Comparison of ENCODE assay signal across 18 mouse cellular contexts in the genomic region with DNA sequence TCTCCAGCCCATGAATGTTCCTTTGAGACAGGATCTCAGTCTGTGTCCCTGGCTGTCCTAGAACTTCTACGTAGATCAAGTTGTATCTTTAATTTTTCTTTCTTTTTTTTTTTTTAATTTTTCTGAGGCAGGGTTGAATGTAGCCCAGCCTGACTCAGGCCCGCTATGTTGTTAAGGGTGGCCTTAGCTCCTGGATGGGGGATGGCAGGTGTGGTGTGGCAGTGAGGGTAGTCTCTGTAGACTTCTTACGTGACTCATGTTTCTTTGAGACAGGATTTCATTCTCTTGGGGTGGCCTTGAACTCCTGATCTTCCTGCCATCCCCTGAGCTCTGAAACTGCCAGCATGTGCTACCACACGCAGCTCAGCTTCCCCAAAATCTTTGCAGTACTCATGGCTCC. TPM values are rescaled to one million over a fixed set of nuclear protein-coding genes. Genes with fewer than 3 reads are reported as not detected.
DNase-seq lines count a peak whose midpoint lies in the region; ATAC-seq and TF ChIP-seq lines count a peak whose summit lies in the region.
"Had no signal": no experiment of that assay in that cellular context is flagged by ENCODE, and none has a peak within 500 bp of the region (broad histone marks: within the 10 kb centered on the region; RNA-seq: fewer than 3 reads in every experiment).

No protein-coding gene starts in this region.

- no peak overlapping the region for H3K4me3 ChIP-seq in gastrocnemius, adult 2 months
- peak overlapping the region; percentile 87 for H3K4me3 ChIP-seq in megakaryocyte, embryonic 14.5 days (replicated peaks)
- peak overlapping the region; percentile 21 for H3K4me3 ChIP-seq in liver, embryonic 12.5 days
- no peak overlapping the region for H3K4me3 ChIP-seq in midbrain, embryonic 15.5 days
- H3K4me3 ChIP-seq: embryonic facial prominence, embryonic 15.5 days; neural tube, embryonic 12.5 days had no signal

- DNase-seq in gastrocnemius, adult 2 months: no peak
- DNase-seq in gastrocnemius, adult 8-10 months (ENCODE audit: low spot score in 2 of 2): no peak
- DNase-seq in ovary, adult 18-20 months (ENCODE audit: low spot score): no peak
- no peak for DNase-seq in adrenal gland, postnatal 25 days
- DNase-seq: cerebellum, adult 9-11 months; gastrocnemius, postnatal 14 days; heart, postnatal 4 days; kidney, postnatal 10 days; lung, adult 18-20 months; thymus, postnatal 14 days had no signal

- 69% methylated on average over 4 of the region's 4 CpGs for WGBS in liver, embryonic 12.5 days (ENCODE audit: insufficient replicate concordance)
- 87% methylated on average over 4 of the region's 4 CpGs for WGBS in midbrain, embryonic 15.5 days

- intact Hi-C loops in gastrocnemius, adult 2 months (cut with DNase I): no loop called here

- ATAC-seq in megakaryocyte, adult 5-6 weeks (ENCODE audit: poor library complexity, severe bottlenecking): no peak
- no peak for ATAC-seq in liver, embryonic 12.5 days
- no peak for ATAC-seq in midbrain, embryonic 15.5 days (replicated peaks)
- ATAC-seq: forebrain, embryonic 16.5 days had no signal

- peak overlapping the region; percentile 88 for H3K4me2 ChIP-seq in liver, embryonic 12.5 days
- no peak overlapping the region for H3K4me2 ChIP-seq in midbrain, embryonic 15.5 days
- H3K4me2 ChIP-seq: embryonic facial prominence, embryonic 15.5 days; heart, embryonic 11.5 days; neural tube, embryonic 12.5 days had no signal

- peaks cover 80% of the 10 kb centered on the region for H3K4me1 ChIP-seq in megakaryocyte, embryonic 14.5 days
- H3K4me1 ChIP-seq in liver, embryonic 12.5 days: peaks cover 78% of the 10 kb centered on the region
- peaks cover 55% of the 10 kb centered on the region for H3K4me1 ChIP-seq in midbrain, embryonic 15.5 days

- peak overlapping the region; percentile 51 for H3K9ac ChIP-seq in liver, embryonic 12.5 days
- H3K9ac ChIP-seq in midbrain, embryonic 15.5 days: no peak overlapping the region
- H3K9ac ChIP-seq: embryonic facial prominence, embryonic 15.5 days; neural tube, embryonic 12.5 days had no signal

- H3K9me3 ChIP-seq in megakaryocyte, embryonic 14.5 days: no peaks in the 10 kb centered on the region
- no peaks in the 10 kb centered on the region for H3K9me3 ChIP-seq in liver, embryonic 12.5 days (replicated peaks)
- no peaks in the 10 kb centered on the region for H3K9me3 ChIP-seq in midbrain, embryonic 15.5 days
- H3K9me3 ChIP-seq: embryonic facial prominence, embryonic 15.5 days; neural tube, embryonic 12.5 days had no signal

- peaks cover 11% of the 10 kb centered on the region for H3K36me3 ChIP-seq in megakaryocyte, embryonic 14.5 days (replicated peaks; ENCODE audit: low read length)
- H3K36me3 ChIP-seq in liver, embryonic 12.5 days: no peaks in the 10 kb centered on the region
- no peaks in the 10 kb centered on the region for H3K36me3 ChIP-seq in midbrain, embryonic 15.5 days (replicated peaks)
- H3K36me3 ChIP-seq: embryonic facial prominence, embryonic 15.5 days; neural tube, embryonic 12.5 days had no signal

- H3K27ac ChIP-seq in gastrocnemius, adult 2 months: peak overlapping the region; percentile 12; the same call in 1 of the 2 replicates
- peak overlapping the region; percentile 64 for H3K27ac ChIP-seq in liver, embryonic 12.5 days
- no peak overlapping the region for H3K27ac ChIP-seq in midbrain, embryonic 15.5 days
- H3K27ac ChIP-seq: embryonic facial prominence, embryonic 15.5 days; neural tube, embryonic 12.5 days had no signal

- TF ChIP-seq CTCF in gastrocnemius, adult 2 months (IDR thresholded peaks at IDR 0.05): no peak

- H3K27me3 ChIP-seq in megakaryocyte, embryonic 14.5 days (replicated peaks): no peaks in the 10 kb centered on the region
- 0 out of 2 replicates have a peak, but pooled peaks cover 6% of the 10 kb centered on the region for H3K27me3 ChIP-seq in liver, embryonic 12.5 days (replicated peaks)
- no peaks in the 10 kb centered on the region for H3K27me3 ChIP-seq in midbrain, embryonic 15.5 days (replicated peaks)
- H3K27me3 ChIP-seq: embryonic facial prominence, embryonic 15.5 days; neural tube, embryonic 12.5 days had no signal

RNA-seq across cellular contexts. Expression of a gene that starts 3.1 kb away (rescaled TPM):
- 10 to 100 TPM; 17.2 to 18.0 TPM for total RNA-seq in gastrocnemius, adult 2 months (2021)
- 10 to 100 TPM; 16.9 to 23.0 (median 19.1) TPM for total RNA-seq in gastrocnemius, adult 8-10 months (2022)
- 16.0 and 43.0 TPM in 2 replicates for polyA plus RNA-seq in megakaryocyte, embryonic 14.5 days (2012; ENCODE audit: insufficient read depth, low replicate concordance)
- total RNA-seq in megakaryocyte, adult 5-6 weeks (2015): 18.7 and 22.4 TPM in 2 replicates
- 26.7 and 27.2 TPM in 2 replicates for total RNA-seq in megakaryocyte, adult 5-6 weeks (2017)
- polyA plus RNA-seq in liver, embryonic 12.5 days (2016; fragmentation: Nextera tagmentation; extraction: Ambion mirVana): 26.4 and 29.6 TPM in 2 replicates
- 58.9 and 60.0 TPM in 2 replicates for total RNA-seq in adrenal gland, postnatal 25 days (2021)
- 62.5 and 63.5 TPM in 2 replicates for polyA plus RNA-seq in midbrain, embryonic 15.5 days (2015; fragmentation: Nextera tagmentation; extraction: Ambion mirVana)

RNA-seq across cellular contexts. Expression of a gene that starts 19.4 kb away (rescaled TPM):
- 10 to 100 TPM in 1 of 2 experiments, 1 to 10 TPM in 1; 1.7 to 10.1 TPM for total RNA-seq in gastrocnemius, adult 2 months (2021)
- total RNA-seq in gastrocnemius, adult 8-10 months (2022): 1 to 10 TPM; 1.9 to 3.3 (median 2.5) TPM
- 54.8 and 75.2 TPM in 2 replicates for polyA plus RNA-seq in megakaryocyte, embryonic 14.5 days (2012; ENCODE audit: insufficient read depth, low replicate concordance)
- total RNA-seq in megakaryocyte, adult 5-6 weeks (2015): 2.0 and 3.1 TPM in 2 replicates
- 3.2 and 5.1 TPM in 2 replicates for total RNA-seq in megakaryocyte, adult 5-6 weeks (2017)
- polyA plus RNA-seq in liver, embryonic 12.5 days (2016; fragmentation: Nextera tagmentation; extraction: Ambion mirVana): 8.6 and 9.8 TPM in 2 replicates
- 8.8 and 9.0 TPM in 2 replicates for total RNA-seq in adrenal gland, postnatal 25 days (2021)
- polyA plus RNA-seq in midbrain, embryonic 15.5 days (2015; fragmentation: Nextera tagmentation; extraction: Ambion mirVana): 8.7 and 8.9 TPM in 2 replicates

Comparison
In these comparisons a context has a peak if more than half of its experiments do, and no peak if none do; other contexts are left out.
1. H3K4me3 ChIP-seq: peak in megakaryocyte, embryonic 14.5 days (single experiment) and liver, embryonic 12.5 days (single experiment); none in gastrocnemius, adult 2 months (single experiment) and midbrain, embryonic 15.5 days (single experiment).